Mouse (Mus musculus): Measurements from ENCODE around the gene Atf6. TPM values are rescaled to one million over a fixed set of nuclear protein-coding genes. Genes with fewer than 3 reads are reported as not detected.
A peak's percentile ranks its signal among the peaks of the same experiment; 100 is the strongest.

Atf6 gene
- polyA plus RNA-seq, 1 experiment from 2014 or later: 6.2 TPM

GRCm38 (mm10) chr1:170665200-170665599 is 202.4 kb downstream of the Atf6 start:
- 87% methylated on average over 7 of the region's 7 CpGs for WGBS
- Histone ChIP-seq H3K27ac (replicated peaks) (no peak overlapping the region), H3K4me1 (replicated peaks; ENCODE audit: control insufficient read depth, insufficient read depth) (no peaks in the 10 kb centered on the region), H3K36me3 (ENCODE audit: control insufficient read depth, insufficient read depth, low read length) (peaks cover 4% of the 10 kb centered on the region; the same call in 1 of the 2 replicates), H3K9ac (ENCODE audit: low read length) (no peak overlapping the region), H3K27me3 (ENCODE audit: control insufficient read depth, insufficient read depth, low read length) (no peaks in the 10 kb centered on the region), H3K9me3 (ENCODE audit: control insufficient read depth, low read length) (no peaks in the 10 kb centered on the region), H3K4me2 (replicated peaks; ENCODE audit: low read depth) (no peak overlapping the region), H3K4me3 (ENCODE audit: low read depth, low read length) (no peak overlapping the region)
- TF ChIP-seq CTCF (IDR thresholded peaks at IDR 0.05; ENCODE audit: low read depth): no peak
- TF ChIP-seq EP300 (optimal IDR thresholded peaks at IDR 0.05): no peak
- ATAC-seq (ENCODE audit: low FRiP score, low TSS enrichment) (no peak), DNase-seq (ENCODE audit: low spot score) (no peak)

GRCm38 (mm10) chr1:170664620-170665185 is 202.9 kb downstream of the Atf6 start:
- H3K9me3 ChIP-seq (ENCODE audit: control insufficient read depth, low read length): no peaks in the 10 kb centered on the region
- 75% methylated on average over 11 of the region's 11 CpGs for WGBS
- no peak for DNase-seq (ENCODE audit: low spot score)
- H3K27ac ChIP-seq (replicated peaks): no peak overlapping the region
- H3K4me2 ChIP-seq (replicated peaks; ENCODE audit: low read depth): no peak overlapping the region
- no peak overlapping the region for H3K4me3 ChIP-seq (ENCODE audit: low read depth, low read length)
- TF ChIP-seq EP300 (optimal IDR thresholded peaks at IDR 0.05) (no peak), CTCF (IDR thresholded peaks at IDR 0.05; ENCODE audit: low read depth) (no peak)
- no peaks in the 10 kb centered on the region for H3K27me3 ChIP-seq (ENCODE audit: control insufficient read depth, insufficient read depth, low read length)
- H3K4me1 ChIP-seq (replicated peaks; ENCODE audit: control insufficient read depth, insufficient read depth): no peaks in the 10 kb centered on the region
- ATAC-seq (ENCODE audit: low FRiP score, low TSS enrichment): no peak
- peaks cover 4% of the 10 kb centered on the region; the same call in 1 of the 2 replicates for H3K36me3 ChIP-seq (ENCODE audit: control insufficient read depth, insufficient read depth, low read length)
- no peak overlapping the region for H3K9ac ChIP-seq (ENCODE audit: low read length)

DNA sequence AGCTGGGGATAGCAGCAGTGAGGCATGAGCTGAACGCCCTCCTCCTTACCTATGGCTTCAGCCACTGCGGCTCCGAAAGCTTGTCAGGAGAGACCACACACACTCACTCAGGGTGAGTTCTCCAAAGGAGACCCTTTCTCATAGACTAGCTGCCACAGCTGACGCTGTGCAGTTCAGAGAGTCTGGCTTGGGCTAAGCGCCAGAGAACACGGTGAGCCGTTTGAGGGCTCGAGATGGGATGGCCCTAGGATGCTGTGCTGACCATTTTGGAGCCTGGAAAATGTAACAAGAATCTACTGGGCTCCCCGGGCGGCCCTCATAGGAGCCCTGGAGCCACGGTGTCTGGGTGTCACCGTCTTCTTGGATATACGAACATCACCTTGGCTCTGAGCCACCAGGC is 208.3 kb downstream of the Atf6 start:
- DNase-seq (ENCODE audit: low spot score): no peak
- H3K4me3 ChIP-seq (ENCODE audit: low read depth, low read length): no peak overlapping the region
- WGBS: 69% methylated on average over 13 of the region's 13 CpGs

DNA sequence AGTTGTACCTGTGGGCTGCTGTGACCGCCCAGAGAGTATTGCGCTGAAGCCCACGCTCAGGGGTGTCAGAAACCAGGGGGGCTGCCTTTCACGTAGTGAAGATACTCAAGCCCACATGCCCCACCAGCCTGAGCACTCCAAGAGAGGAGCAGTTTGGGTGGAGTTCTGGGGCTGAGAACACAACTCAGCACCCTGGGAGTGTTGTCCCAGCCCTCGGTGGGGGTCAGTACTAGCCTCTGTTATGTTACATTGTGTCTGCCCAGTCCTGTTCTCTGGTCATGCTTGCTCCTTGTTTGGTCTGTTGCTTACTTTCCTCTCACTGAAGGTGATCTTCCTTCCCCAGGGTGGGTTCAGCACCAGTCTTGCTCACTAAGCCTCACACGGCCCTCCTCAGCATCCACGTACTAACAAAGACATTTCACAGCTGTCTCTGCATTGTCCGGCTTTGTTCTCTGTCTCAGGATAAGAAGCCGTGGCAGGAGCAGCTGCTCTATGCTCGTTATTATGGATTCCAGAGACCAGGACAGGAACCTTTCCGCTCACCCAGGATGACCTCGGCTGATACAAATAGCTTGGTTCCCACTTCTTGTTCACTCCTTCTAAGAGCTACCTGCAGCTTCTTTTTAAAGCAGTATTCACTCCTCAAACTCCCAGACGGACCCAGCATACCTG is 209.8 kb downstream of the Atf6 start:
- DNase-seq (ENCODE audit: low spot score) (no peak), ATAC-seq (ENCODE audit: low FRiP score, low TSS enrichment) (no peak)
- no peak for TF ChIP-seq CTCF (IDR thresholded peaks at IDR 0.05; ENCODE audit: low read depth)
- TF ChIP-seq EP300 (optimal IDR thresholded peaks at IDR 0.05): no peak
- no peak overlapping the region for H3K4me3 ChIP-seq (ENCODE audit: low read depth, low read length)
- no peak overlapping the region for H3K4me2 ChIP-seq (replicated peaks; ENCODE audit: low read depth)
- WGBS: 64% methylated on average over 13 of the region's 13 CpGs
- no peaks in the 10 kb centered on the region for H3K27me3 ChIP-seq (ENCODE audit: control insufficient read depth, insufficient read depth, low read length)
- H3K9ac ChIP-seq (ENCODE audit: low read length): no peak overlapping the region
- no peaks in the 10 kb centered on the region for H3K9me3 ChIP-seq (ENCODE audit: control insufficient read depth, low read length)
- H3K4me1 ChIP-seq (replicated peaks; ENCODE audit: control insufficient read depth, insufficient read depth): no peaks in the 10 kb centered on the region
- H3K27ac ChIP-seq (replicated peaks): no peak overlapping the region
- no peaks in the 10 kb centered on the region for H3K36me3 ChIP-seq (ENCODE audit: control insufficient read depth, insufficient read depth, low read length)

More for the DNA sequence above, 208.3 kb downstream of the Atf6 start:
- no peak for ATAC-seq (ENCODE audit: low FRiP score, low TSS enrichment)
- no peaks in the 10 kb centered on the region for H3K27me3 ChIP-seq (ENCODE audit: control insufficient read depth, insufficient read depth, low read length)
- no peak overlapping the region for H3K9ac ChIP-seq (ENCODE audit: low read length)
- no peak for TF ChIP-seq EP300 (optimal IDR thresholded peaks at IDR 0.05)
- H3K36me3 ChIP-seq (ENCODE audit: control insufficient read depth, insufficient read depth, low read length): no peaks in the 10 kb centered on the region
- no peaks in the 10 kb centered on the region for H3K4me1 ChIP-seq (replicated peaks; ENCODE audit: control insufficient read depth, insufficient read depth)
- H3K27ac ChIP-seq (replicated peaks): no peak overlapping the region
- H3K9me3 ChIP-seq (ENCODE audit: control insufficient read depth, low read length): no peaks in the 10 kb centered on the region
- H3K4me2 ChIP-seq (replicated peaks; ENCODE audit: low read depth): no peak overlapping the region

DNA sequence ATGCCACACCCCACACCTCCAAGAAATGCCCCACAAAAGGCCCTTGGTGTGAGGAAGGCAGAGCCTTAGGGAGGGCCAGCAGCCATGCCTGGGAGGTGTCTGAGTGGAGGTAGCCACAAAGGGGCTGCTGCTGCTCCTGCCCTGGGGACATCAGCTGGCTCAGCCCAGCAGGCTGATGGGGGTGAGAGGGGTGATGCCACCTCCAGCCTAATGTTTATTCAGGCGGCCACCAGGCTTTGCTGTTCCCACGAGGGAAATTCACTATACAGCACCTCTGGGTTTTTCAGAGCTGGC is 210.4 kb downstream of the Atf6 start:
- Histone ChIP-seq H3K27me3 (ENCODE audit: control insufficient read depth, insufficient read depth, low read length) (no peaks in the 10 kb centered on the region), H3K27ac (replicated peaks) (no peak overlapping the region), H3K36me3 (ENCODE audit: control insufficient read depth, insufficient read depth, low read length) (no peaks in the 10 kb centered on the region), H3K9me3 (ENCODE audit: control insufficient read depth, low read length) (no peaks in the 10 kb centered on the region), H3K4me2 (replicated peaks; ENCODE audit: low read depth) (no peak overlapping the region), H3K4me3 (ENCODE audit: low read depth, low read length) (no peak overlapping the region), H3K9ac (ENCODE audit: low read length) (no peak overlapping the region), H3K4me1 (replicated peaks; ENCODE audit: control insufficient read depth, insufficient read depth) (no peaks in the 10 kb centered on the region)
- peak; percentile 50; the same call in 1 of the 2 replicates for ATAC-seq (ENCODE audit: low FRiP score, low TSS enrichment)
- no peak for TF ChIP-seq CTCF (IDR thresholded peaks at IDR 0.05; ENCODE audit: low read depth)
- no peak for TF ChIP-seq EP300 (optimal IDR thresholded peaks at IDR 0.05)
- DNase-seq (ENCODE audit: low spot score): no peak
- 58% methylated on average over 2 of the region's 2 CpGs for WGBS

DNA sequence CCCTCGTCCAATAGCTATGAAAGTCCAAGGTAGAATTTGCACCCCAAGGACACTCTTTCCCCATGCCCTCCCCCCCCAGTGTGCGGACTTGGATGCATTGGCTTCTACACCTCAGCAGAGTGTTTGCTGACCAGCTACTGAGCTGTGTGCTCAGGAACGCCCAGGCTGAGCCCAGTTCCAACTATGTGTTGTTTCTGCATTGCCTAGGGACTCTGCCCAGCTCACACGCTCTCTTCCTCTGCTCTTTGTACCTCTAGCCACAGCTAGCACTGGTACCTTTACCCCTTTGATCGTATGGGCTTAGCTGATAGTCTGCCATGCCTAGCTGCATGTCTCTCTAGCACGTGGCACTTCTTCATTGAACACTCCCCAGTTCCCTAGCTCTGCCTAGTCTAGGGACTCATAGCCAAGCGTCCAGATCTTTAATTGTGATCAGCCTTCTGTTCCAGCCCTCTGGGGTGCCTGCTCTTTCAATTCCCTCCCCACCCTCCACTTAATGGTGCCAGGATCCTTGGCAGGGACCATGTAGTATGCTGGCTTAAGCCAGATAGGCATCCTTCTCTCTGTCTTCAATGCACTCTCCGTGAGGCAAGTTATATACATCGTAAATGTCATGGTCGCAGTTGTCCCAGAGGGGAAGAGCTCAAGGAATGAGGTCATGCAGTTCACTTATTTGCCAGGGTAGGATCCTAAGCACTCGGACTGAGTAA is 210.9 kb downstream of the Atf6 start:
- Histone ChIP-seq H3K4me1 (replicated peaks; ENCODE audit: control insufficient read depth, insufficient read depth) (no peaks in the 10 kb centered on the region), H3K9ac (ENCODE audit: low read length) (no peak overlapping the region), H3K36me3 (ENCODE audit: control insufficient read depth, insufficient read depth, low read length) (no peaks in the 10 kb centered on the region), H3K9me3 (ENCODE audit: control insufficient read depth, low read length) (no peaks in the 10 kb centered on the region), H3K27ac (replicated peaks) (no peak overlapping the region), H3K4me2 (replicated peaks; ENCODE audit: low read depth) (no peak overlapping the region), H3K4me3 (ENCODE audit: low read depth, low read length) (no peak overlapping the region), H3K27me3 (ENCODE audit: control insufficient read depth, insufficient read depth, low read length) (no peaks in the 10 kb centered on the region)
- ATAC-seq (ENCODE audit: low FRiP score, low TSS enrichment) (peak; percentile 83), DNase-seq (ENCODE audit: low spot score) (peak; percentile 54)
- TF ChIP-seq CTCF (IDR thresholded peaks at IDR 0.05; ENCODE audit: low read depth) (no peak), EP300 (optimal IDR thresholded peaks at IDR 0.05) (no peak)
- 69% methylated on average over 11 of the region's 11 CpGs for WGBS

Data from stomach, postnatal 0 days (tissue).